Mouse (Mus musculus) heart, adult 2 months (tissue): ENCODE measurements around the gene Tmem177.

Experiments
- CTCF ChIP-seq: fragments of 200-600 bp; IDR thresholded peaks from 2 replicates; pipeline ENCODE4 v1.8.1; 2022; ENCODE audit warnings: antibody characterized with exemption, mild to moderate bottlenecking, moderate library complexity
- EP300 ChIP-seq: fragments of 200-500 bp; IDR thresholded peaks from 2 replicates; pipeline ENCODE4 v1.6.1; 2011; ENCODE audit warnings: low read depth, low read length, control low read depth; ENCODE audit not compliant: insufficient read depth

GRCm38 (mm10) chr1:119891149-119891548 is 21.9 kb downstream of the Tmem177 start:
- TF ChIP-seq CTCF = no peak
- no peak for TF ChIP-seq EP300
